Mouse (Mus musculus) layer of hippocampus, adult 2 months (tissue): ENCODE measurements around the gene Cables2. TPM values are rescaled to one million over a fixed set of nuclear protein-coding genes. Genes with fewer than 3 reads are reported as not detected.

ENCODE experiments used
- DNase-seq, 2 experiments: peaks; one replicate each; pipeline ENCODE4 v3.0.0; 2022; ENCODE audit warnings: low spot score in 2 of 2
- H3K27ac ChIP-seq: fragments of 200-600 bp; 2 replicates; pipeline ENCODE4 v1.8.1; 2022
- H3K4me3 ChIP-seq: fragments of 200-600 bp; 2 replicates; pipeline ENCODE4 v1.8.1; 2022; ENCODE audit warnings: mild to moderate bottlenecking
- CTCF ChIP-seq: fragments of 200-600 bp; conservative IDR thresholded peaks from 2 replicates; pipeline ENCODE4 v1.8.1; 2022; ENCODE audit warnings: antibody characterized with exemption, mild to moderate bottlenecking, moderate library complexity
- total RNA-seq, 2 experiments: library from RNA; stranded (reverse); gene quantifications; 2 replicates each; pipeline ENCODE4 v1.2.3; 2021

Gene Cables2
- total RNA-seq, 2 experiments from 2014 or later: 31.6 to 37.5 TPM

- no peak for TF ChIP-seq CTCF
- no peak for DNase-seq
- no peak overlapping the region for H3K4me3 ChIP-seq
- H3K27ac ChIP-seq: no peak overlapping the region
Observed at GRCm38 (mm10) chr2:180237601-180238345, 35.5 kb downstream of the Cables2 start.

GRCm38 (mm10) chr2:180236930-180237329, 36.4 kb downstream of the Cables2 start:
- no peak for TF ChIP-seq CTCF
- DNase-seq: no peak

GRCm38 (mm10) chr2:180236500-180236899, 36.8 kb downstream of the Cables2 start:
- H3K27ac ChIP-seq: no peak overlapping the region
- no peak for DNase-seq
- TF ChIP-seq CTCF: no peak
- no peak overlapping the region for H3K4me3 ChIP-seq

More at GRCm38 (mm10) chr2:180236930-180237329, 36.4 kb downstream of the Cables2 start:
- Histone ChIP-seq H3K27ac (no peak overlapping the region), H3K4me3 (no peak overlapping the region)

DNA sequence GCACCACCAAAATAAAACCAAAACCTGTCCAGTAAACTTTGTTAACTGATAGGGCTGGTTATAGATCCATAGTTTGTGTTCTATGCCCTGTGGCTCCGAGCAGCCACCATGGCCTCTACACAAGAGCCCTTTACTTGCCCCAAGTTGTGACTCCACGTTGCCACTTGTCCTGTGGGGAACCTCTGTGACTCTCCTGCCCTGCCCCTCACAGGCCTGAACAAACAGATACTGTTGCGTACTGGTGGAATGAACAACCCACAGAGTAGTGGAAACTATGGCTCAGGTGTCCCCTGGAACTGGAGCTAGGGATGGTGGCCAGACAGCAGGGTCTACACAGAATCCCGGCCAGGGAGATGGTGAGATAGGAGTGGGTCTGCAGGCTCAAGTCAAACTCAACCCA, 37.5 kb downstream of the Cables2 start:
- DNase-seq: no peak
- Histone ChIP-seq H3K27ac (no peak overlapping the region), H3K4me3 (no peak overlapping the region)
- TF ChIP-seq CTCF: no peak

GRCm38 (mm10) chr2:180234980-180235379, 38.3 kb downstream of the Cables2 start:
- TF ChIP-seq CTCF: no peak
- DNase-seq: no peak
- no peak overlapping the region for H3K4me3 ChIP-seq
- no peak overlapping the region for H3K27ac ChIP-seq

GRCm38 (mm10) chr2:180234353-180234752, 38.9 kb downstream of the Cables2 start:
- no peak for DNase-seq
- no peak overlapping the region for H3K4me3 ChIP-seq
- no peak overlapping the region for H3K27ac ChIP-seq
- no peak for TF ChIP-seq CTCF

DNA sequence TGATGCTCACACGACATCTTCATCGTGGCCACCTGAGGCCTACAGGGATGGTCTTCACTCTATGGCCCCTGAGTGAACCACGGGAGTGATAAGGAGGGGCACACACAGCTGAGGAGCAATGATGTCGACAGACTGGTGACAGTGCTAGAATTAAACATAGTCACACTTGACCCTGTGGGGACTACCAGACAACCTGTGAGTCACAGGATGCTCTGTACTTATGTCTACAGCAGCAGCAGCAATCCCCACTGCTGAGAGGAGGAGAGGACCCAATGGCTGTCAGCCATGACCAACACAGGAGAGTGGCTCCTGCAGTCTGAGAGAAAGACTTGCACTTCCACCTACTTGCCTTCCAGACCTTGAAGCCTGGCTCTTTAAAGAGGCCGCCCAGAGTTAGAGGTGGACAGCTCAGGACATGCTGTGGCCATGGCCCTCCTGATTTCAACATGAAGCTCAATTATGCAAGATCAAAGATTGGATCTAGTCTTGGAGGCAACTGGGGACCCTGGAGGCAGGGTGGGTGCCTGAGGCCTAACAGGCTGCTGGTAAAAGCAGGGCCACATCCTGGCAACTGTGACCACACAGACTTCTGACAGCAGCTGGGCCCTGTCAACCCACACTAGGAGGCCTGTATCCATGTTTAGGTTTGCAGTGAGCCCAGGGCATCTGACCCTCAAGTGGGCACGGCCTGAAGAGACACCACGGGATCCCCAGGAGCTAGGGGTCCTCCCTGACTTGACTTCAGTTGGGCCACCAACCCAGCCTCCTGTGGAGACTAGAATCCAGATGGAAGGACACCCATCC, 40.0 kb downstream of the Cables2 start:
- no peak for TF ChIP-seq CTCF
- Histone ChIP-seq H3K27ac (no peak overlapping the region), H3K4me3 (no peak overlapping the region)
- DNase-seq: no peak

DNA sequence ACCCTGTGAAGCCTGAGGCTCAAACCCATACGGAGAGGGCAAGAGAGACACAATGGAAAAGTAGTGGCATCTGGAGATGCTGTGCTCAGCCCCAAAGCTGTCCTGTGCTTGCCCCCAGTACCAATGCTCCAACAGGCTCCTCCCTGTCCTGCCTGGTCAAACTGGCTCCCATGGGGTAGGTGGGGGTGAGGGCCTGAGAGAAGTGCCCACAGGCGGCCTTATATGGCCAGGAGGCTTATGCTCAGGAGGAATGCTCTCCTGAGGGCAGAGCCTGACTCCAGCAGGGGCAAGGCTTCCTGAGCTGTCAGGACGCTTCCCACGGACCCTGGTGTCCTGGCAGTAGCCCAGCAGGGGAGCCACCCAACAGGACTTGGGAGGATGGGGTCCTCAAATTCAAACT, 42.8 kb downstream of the Cables2 start:
- H3K27ac ChIP-seq: no peak overlapping the region
- no peak overlapping the region for H3K4me3 ChIP-seq
- no peak for TF ChIP-seq CTCF
- DNase-seq: no peak

DNA sequence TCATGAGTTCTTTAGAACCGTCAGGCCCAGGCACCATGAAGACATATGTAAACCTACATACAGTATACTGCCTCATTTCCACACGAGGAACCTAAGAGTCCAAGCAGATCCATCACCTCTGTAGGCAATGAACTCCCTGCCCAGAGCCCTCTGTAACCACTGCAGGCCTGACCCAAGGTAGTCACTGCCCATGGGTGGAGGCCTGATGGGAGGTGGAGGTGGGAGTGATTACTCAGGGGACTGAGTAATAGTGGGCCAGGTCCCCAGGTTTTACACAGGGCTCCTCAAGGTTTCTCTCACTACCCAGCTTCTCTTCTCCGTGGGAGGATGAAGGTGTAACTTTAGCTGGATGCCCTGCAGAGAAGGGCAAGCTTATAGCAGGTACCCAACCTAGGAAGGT, 44.2 kb downstream of the Cables2 start:
- TF ChIP-seq CTCF: no peak
- H3K4me3 ChIP-seq: no peak overlapping the region
- no peak for DNase-seq

DNA sequence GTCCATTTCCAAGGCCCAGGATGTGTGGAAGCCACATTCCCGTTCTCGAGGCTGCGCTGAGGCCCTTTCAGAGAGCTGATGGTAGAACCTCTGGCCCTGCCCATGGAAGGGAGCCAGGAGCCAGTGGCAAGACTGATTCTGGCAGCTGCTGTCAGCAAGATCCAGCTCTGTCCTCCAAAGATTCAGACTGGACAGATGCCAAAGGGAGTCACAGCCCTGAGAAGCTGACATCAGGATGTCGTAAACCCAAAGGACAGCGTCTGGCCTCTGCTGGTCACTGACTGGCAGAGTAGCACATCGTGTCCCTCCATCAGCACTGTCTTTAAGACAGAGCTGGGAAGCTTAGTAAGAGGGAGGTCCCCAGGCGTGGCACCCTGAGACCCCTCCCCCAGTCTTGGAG, 44.7 kb downstream of the Cables2 start:
- Histone ChIP-seq H3K27ac (no peak overlapping the region), H3K4me3 (no peak overlapping the region)
- no peak for TF ChIP-seq CTCF
- DNase-seq: no peak

More for the DNA sequence above, 44.2 kb downstream of the Cables2 start:
- H3K27ac ChIP-seq: no peak overlapping the region

DNA sequence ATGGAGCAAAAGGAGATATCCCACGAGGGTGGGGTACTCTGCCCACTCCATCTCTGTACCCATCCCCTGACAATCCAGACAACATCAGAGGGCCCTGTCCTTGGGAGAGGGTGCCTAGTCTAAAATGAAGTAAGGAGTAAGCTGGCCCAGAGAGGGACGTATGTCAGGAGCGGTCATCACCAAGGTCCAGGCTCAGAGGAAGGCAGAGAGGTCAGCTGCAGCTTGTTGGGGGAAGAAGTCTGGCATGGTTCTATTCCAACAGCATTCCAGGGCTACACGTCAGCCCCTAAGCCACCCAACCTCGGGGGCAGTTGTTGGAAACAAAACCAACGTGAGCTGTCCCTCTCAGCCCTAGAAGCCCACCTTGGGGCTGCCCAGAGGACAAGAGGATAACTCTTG, 45.2 kb downstream of the Cables2 start:
- Histone ChIP-seq H3K27ac (no peak overlapping the region), H3K4me3 (no peak overlapping the region)
- DNase-seq: no peak
- TF ChIP-seq CTCF: no peak

- DNase-seq: peak in 1 of 2 experiments; percentile 33
- Histone ChIP-seq H3K27ac (no peak overlapping the region; the same call in 1 of the 2 replicates), H3K4me3 (peak overlapping the region; percentile 28; the same call in 1 of the 2 replicates)
- TF ChIP-seq CTCF: peak; percentile 82
Observed at GRCm38 (mm10) chr2:180227262-180228059, 45.8 kb downstream of the Cables2 start.
